Mouse (Mus musculus) megakaryocyte, embryonic 14.5 days (primary cell): ENCODE measurements around the gene Cacnb2. TPM values are rescaled to one million over a fixed set of nuclear protein-coding genes. Genes with fewer than 3 reads are reported as not detected.

ENCODE experiments used
- H3K27me3 ChIP-seq: replicated peaks from 2 replicates; pipeline ENCODE3; 2012; ENCODE audit warnings: inconsistent platforms
- H3K36me3 ChIP-seq: replicated peaks from 2 replicates; pipeline ENCODE3; 2012; ENCODE audit warnings: low read length, inconsistent platforms, mixed read lengths
- H3K4me1 ChIP-seq: 2 replicates; pipeline ENCODE4 v1.6.1; 2012; ENCODE audit warnings: inconsistent platforms
- H3K4me3 ChIP-seq: replicated peaks from 2 replicates; pipeline ENCODE3; 2012; ENCODE audit warnings: moderate library complexity, mild to moderate bottlenecking, inconsistent platforms
- H3K9me3 ChIP-seq: 2 replicates; pipeline ENCODE4 v1.6.1; 2012; ENCODE audit warnings: inconsistent platforms
- FLI1 ChIP-seq: IDR thresholded peaks from 2 replicates; pipeline ENCODE4 v1.6.1; 2012; ENCODE audit warnings: low read length, inconsistent platforms, mixed read lengths
- GATA1 ChIP-seq: IDR thresholded peaks from 3 replicates; pipeline ENCODE4 v1.6.1; 2012; ENCODE audit warnings: mixed read lengths, low read length, inconsistent platforms, borderline replicate concordance
- polyA plus RNA-seq: library from polyadenylated mRNA; stranded (reverse); fragments of >175 nt; gene quantifications from 2 replicates; pipeline ENCODE4 v1.2.3, GENCODE M21; 2012; ENCODE audit warnings: low replicate concordance; ENCODE audit not compliant: insufficient read depth

Gene Cacnb2
- polyA plus RNA-seq, 1 experiment: 1.3 TPM

DNA sequence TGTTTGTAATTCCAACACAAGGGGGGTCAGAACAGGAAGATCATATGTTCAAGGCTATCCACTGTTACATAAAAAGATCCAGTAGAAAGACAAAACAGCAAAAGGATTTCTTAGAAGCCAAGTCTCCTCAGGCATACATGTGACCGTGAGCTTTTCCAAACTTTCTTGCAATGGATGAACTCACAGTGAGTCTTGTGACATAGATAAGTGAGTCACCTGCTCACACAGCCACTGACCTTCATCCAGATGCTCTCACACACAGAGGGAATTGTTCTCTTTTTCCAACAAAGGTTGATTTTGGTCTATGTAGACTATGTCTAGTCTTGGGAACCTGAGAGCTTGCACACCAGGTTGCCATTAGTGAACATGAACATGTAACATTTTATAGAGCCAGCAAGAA, 166.6 kb downstream of the Cacnb2 start:
- no peaks in the 10 kb centered on the region for H3K27me3 ChIP-seq
- TF ChIP-seq GATA1 (no peak), FLI1 (no peak)
- no peaks in the 10 kb centered on the region for H3K9me3 ChIP-seq
- no peak overlapping the region for H3K4me3 ChIP-seq
- H3K4me1 ChIP-seq: no peaks in the 10 kb centered on the region
- no peaks in the 10 kb centered on the region for H3K36me3 ChIP-seq

DNA sequence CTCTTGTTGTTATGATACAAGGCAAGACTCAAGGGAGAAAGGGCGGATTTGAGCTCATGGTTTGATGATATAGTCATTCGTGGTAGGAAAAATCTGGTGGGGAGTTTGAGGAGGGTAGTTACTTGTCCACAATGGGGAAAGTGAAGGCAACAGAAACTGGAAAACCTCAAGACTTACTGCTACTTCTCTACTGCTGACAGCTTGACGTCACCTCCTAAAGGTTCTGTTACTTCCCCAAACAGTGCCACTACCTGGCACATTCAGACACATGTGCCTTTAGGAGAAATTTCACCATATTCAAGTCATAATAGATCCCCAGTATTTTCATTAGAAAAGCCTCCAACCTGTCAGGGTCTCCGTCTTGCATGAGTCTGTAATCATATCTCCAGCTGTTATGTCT, 167.7 kb downstream of the Cacnb2 start:
- TF ChIP-seq FLI1 (no peak), GATA1 (no peak)
- H3K9me3 ChIP-seq: no peaks in the 10 kb centered on the region
- no peaks in the 10 kb centered on the region for H3K4me1 ChIP-seq
- no peaks in the 10 kb centered on the region for H3K36me3 ChIP-seq
- H3K27me3 ChIP-seq: no peaks in the 10 kb centered on the region
- H3K4me3 ChIP-seq: no peak overlapping the region

DNA sequence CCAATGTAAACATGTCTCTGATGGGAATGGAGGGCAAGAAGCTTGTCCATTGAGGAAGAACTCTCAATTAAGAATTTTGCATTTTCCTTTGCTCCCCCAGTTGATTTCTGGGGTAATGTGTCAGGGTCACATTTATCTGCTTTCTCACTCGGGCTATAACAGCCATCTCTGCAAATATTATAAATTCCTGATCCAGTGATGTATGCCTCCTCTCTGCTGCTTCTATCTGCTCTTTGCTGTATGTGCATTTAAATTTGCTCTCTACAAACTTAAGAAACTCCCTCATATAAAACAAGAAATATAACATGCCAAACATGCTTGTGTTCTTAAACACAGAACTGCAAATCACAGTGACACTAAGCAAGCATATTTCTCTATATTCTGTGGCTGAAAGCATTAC, 171.5 kb downstream of the Cacnb2 start:
- TF ChIP-seq GATA1 (no peak), FLI1 (no peak)
- Histone ChIP-seq H3K4me1 (no peaks in the 10 kb centered on the region), H3K36me3 (no peaks in the 10 kb centered on the region), H3K9me3 (no peaks in the 10 kb centered on the region; the same call in 1 of the 2 replicates), H3K4me3 (no peak overlapping the region), H3K27me3 (no peaks in the 10 kb centered on the region)

DNA sequence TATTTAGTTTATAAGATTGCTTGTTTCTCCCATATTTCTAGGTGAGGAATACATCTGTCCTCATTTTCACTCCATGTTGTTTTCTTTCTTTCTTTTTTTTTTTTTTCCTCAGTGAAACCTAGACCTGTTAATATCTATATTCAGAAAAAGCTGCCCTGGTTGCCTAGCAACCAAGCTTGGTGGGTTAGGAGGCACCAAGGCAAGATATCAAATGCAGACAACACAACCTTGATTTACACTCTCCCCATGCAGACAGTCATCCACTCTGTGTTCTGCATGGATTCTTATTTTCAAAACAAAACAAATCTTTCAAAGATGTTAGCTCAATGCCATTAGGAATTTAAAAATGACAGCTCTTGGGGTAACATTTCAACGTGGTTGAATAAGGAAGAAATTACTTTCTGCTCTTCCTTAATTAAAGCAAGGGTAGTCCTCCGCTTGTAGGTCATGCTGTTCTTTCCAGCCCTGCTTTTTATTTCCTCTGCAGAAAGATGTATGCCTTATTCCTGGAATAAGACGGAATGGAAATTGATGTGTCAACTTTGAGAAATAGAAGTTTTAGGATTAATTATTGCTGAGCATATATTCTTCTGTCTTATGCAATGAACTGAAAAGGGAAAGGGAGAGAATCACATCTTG, 172.1 kb downstream of the Cacnb2 start:
- no peaks in the 10 kb centered on the region; the same call in 1 of the 2 replicates for H3K9me3 ChIP-seq
- no peaks in the 10 kb centered on the region for H3K4me1 ChIP-seq
- H3K36me3 ChIP-seq: no peaks in the 10 kb centered on the region
- TF ChIP-seq FLI1: no peak
- TF ChIP-seq GATA1: no peak
- H3K27me3 ChIP-seq: no peaks in the 10 kb centered on the region
- H3K4me3 ChIP-seq: no peak overlapping the region

DNA sequence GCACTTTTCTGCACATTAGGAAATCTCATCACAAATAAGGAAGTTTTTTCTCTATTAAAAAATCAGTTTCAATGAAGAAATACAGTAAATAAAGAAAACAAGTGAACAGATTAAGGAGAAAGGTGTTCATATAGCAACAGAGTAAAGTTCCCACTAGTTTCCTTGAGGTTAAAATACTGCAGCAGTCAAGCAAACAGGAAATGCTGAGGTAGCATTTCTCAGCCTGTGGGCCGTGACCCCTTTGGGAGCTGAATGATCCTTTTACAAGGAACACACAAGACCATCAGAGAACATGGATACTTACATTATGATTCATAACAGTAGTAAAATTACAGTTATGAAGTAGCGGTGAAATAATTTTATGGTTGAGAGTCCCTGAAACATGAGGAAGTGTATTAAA, 185.1 kb downstream of the Cacnb2 start:
- Histone ChIP-seq H3K27me3 (no peaks in the 10 kb centered on the region), H3K4me3 (no peak overlapping the region), H3K9me3 (no peaks in the 10 kb centered on the region), H3K4me1 (no peaks in the 10 kb centered on the region), H3K36me3 (no peaks in the 10 kb centered on the region)
- TF ChIP-seq GATA1: no peak
- no peak for TF ChIP-seq FLI1

DNA sequence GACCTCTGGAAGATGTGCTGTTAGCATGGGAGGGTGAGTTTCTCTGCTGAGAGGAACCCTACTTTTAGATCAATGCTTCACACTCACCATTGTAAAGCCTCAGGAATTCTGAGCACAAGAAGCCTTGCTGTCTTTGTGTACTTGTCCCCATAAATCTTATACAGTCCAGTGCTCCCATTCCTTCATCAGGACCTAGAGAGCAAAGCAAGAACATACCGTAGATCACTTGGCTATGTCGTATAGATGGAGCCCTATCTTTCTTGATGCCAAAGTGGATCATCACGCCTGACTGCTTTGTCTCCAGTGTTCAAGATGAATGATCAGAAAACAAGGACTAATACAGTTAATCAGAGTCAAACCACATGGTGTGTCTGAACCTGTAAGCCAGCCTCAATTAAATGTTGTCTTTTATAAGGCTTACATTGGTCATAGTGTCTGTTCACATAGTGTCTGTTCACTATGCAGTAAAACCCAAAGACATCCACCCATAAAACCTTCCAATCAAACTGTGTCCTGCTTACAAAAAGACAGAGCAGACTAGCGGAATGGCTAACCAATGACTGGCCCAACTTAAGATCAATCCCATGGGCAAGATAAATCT, 198.7 kb downstream of the Cacnb2 start:
- Histone ChIP-seq H3K4me3 (no peak overlapping the region), H3K36me3 (no peaks in the 10 kb centered on the region), H3K9me3 (peaks cover 9% of the 10 kb centered on the region), H3K27me3 (no peaks in the 10 kb centered on the region), H3K4me1 (no peaks in the 10 kb centered on the region; the same call in 1 of the 2 replicates)
- no peak for TF ChIP-seq GATA1
- no peak for TF ChIP-seq FLI1

DNA sequence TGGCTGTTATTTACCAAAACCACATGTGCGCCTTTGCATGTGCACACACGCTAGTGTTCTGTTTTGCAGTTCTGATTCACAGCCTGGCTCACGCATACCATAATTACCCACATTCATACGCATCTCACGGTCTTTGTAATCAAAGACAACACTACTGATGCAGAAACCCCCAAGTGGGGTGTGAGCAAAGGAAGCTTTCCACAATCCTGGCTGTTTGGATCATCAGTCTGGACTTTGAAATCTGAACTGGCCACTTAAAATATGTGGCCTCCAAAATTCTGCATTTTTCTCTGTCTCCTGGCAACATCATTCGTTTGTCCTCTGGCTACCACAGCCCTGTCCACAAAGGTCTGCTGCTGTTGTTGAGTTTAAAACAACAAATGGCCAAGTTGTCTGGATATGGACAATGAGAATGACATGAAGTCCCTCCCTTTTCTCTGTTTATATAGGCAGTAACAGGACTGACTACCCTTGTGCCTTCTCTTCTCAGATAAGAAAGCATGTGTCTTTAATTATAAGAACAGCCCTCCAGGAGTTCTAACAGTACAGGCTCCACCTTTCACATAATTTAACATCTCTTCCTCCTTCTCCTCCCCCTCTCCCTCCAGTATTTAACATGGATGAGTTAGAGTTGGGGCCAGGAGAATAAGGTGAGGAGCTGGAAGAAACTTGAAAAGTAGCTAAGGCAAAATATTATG, 204.9 kb downstream of the Cacnb2 start:
- Histone ChIP-seq H3K4me1 (peaks cover 4% of the 10 kb centered on the region), H3K4me3 (no peak overlapping the region), H3K27me3 (no peaks in the 10 kb centered on the region), H3K36me3 (no peaks in the 10 kb centered on the region), H3K9me3 (no peaks in the 10 kb centered on the region)
- TF ChIP-seq FLI1 (no peak), GATA1 (no peak)

DNA sequence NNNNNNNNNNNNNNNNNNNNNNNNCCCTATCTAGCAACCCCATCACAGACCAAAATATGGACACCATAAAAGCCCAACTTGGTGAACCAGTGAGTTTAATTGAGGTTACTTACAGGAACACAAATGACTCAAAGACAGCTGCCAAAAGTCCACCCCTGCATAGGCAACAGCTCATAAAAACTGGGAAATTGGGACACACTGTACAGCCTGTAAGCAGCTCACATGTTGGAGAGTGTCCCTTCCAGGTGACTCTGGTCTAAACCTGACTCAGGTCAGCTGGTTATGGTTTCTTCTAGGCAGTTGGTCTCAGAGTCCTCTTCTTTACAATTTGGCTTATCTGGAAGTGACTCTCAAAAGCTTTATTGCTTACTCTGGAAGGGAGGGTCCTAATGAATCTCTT, 212.1 kb downstream of the Cacnb2 start:
- Histone ChIP-seq H3K9me3 (peaks cover 7% of the 10 kb centered on the region; the same call in 1 of the 2 replicates), H3K4me3 (no peak overlapping the region)
- no peak for TF ChIP-seq FLI1
- no peak for TF ChIP-seq GATA1

DNA sequence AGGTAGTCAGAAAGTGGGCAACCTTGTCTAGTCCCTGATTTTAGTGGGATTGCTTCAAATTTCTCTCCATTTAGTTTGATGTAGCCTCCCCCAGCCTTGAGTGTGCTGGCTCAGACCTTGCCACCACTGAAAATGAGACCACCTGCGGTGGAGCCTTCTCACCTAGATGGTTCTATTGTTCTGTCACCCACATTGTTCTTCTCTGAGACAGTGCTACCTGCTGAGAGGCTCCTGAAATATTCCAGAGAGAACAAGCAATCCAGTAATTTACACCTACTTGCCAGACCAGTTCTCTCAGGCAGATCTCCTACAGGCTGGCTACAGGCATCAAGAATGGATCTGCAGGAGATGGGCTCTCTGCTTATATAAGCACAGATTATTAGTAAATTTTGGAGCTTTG, 215.8 kb downstream of the Cacnb2 start:
- H3K9me3 ChIP-seq: peaks cover 10% of the 10 kb centered on the region
- no peaks in the 10 kb centered on the region for H3K27me3 ChIP-seq
- TF ChIP-seq FLI1: no peak
- H3K4me1 ChIP-seq: peaks cover 4% of the 10 kb centered on the region
- no peak overlapping the region for H3K4me3 ChIP-seq
- H3K36me3 ChIP-seq: no peaks in the 10 kb centered on the region

More for the DNA sequence above, 212.1 kb downstream of the Cacnb2 start:
- H3K27me3 ChIP-seq: no peaks in the 10 kb centered on the region
- H3K4me1 ChIP-seq: no peaks in the 10 kb centered on the region
- H3K36me3 ChIP-seq: no peaks in the 10 kb centered on the region

DNA sequence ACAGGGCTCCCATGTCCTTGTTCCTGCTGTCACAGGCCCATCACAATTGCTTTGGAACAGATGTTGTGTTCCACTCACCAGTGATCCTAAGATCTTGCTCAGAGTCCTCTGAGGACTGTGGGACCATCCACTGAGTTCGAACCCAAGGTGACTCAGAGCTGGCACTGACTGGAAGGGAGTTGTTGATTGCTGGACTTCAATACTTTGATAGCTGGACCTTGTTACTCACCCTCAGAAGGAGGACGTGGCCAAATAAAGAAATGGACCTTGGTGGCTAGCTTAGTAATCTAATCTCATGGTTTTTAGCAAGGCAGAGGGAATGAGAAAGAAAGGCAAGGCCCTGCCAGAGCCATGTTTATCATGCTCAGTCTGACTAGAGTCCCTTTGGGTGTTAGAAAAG, 218.1 kb downstream of the Cacnb2 start:
- H3K36me3 ChIP-seq: no peaks in the 10 kb centered on the region
- no peak for TF ChIP-seq FLI1
- TF ChIP-seq GATA1: no peak
- H3K4me1 ChIP-seq: peaks cover 10% of the 10 kb centered on the region
- no peak overlapping the region for H3K4me3 ChIP-seq
- H3K27me3 ChIP-seq: no peaks in the 10 kb centered on the region
- H3K9me3 ChIP-seq: peaks cover 10% of the 10 kb centered on the region
